Mouse (Mus musculus) left cerebral cortex, adult 9 months (tissue): ENCODE results near the gene Zic1.

ENCODE experiments used
- DNase-seq, 2 experiments: peaks; one replicate each; pipeline ENCODE4 v3.0.0; 2022; ENCODE audit warnings: low spot score in 2 of 2

The Zic1 gene

DNA sequence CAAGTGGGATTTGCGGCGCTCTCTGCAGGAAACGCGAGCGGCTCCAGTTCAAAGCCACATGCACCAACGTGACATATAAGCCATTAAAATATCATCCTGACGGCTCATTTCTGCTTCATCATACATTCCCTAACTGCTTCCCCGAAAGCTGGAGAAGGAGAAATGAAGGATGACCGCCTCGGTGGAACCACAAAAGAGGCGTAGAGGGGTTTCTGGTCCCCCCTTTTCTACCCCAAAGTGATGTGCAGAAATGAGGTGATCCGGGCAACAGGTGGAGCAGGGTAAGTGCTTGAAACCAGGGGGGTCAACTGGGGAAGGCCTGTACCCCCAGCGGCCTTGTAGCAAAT is 3.3 kb upstream of the Zic1 start:
- DNase-seq = no peak

- DNase-seq = no peak
Measured at GRCm38 (mm10) chr9:91368150-91368549, 2.5 kb upstream of the Zic1 start.

- DNase-seq = no peak
Measured at GRCm38 (mm10) chr9:91366999-91367811, 1.6 kb upstream of the Zic1 start.

DNA sequence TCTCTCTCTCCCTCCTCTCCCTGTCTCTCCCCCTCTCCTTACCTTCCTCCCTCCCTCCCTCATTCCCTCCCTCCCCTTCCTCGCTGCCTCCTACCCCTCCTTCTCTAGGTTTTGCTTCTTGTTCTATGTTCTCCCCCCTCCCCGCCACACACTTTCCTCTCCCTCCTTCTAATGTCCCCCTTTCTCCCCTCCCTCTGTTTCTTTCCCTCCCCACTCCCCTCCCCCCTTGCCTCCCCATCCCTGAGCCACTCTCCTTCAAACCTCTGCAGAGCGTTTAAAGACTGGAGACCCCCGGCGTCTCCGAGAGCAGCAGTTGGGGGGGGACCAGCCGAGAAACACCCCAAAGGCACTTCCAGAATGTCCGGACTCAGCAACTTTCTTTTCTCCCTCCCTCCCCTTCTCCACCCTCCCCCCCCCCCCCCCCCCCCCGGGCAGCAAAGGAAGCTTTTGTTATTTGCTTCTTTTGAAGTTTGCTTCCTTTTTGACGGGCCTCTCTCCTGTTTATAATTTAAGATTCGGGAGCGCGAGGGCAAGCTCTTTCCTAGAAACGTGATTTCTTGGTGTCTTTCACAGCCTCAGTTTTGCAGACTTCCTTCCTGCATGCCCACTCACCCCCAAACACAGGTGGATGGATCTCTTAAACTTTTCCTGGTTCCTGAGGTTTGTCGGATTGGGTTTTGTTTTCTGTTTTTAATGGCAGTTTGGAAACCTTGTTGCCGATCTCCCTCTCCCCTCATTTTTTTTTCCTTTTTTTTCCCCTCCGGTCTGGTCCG is 802 bp upstream of the Zic1 start:
- DNase-seq = no peak

DNA sequence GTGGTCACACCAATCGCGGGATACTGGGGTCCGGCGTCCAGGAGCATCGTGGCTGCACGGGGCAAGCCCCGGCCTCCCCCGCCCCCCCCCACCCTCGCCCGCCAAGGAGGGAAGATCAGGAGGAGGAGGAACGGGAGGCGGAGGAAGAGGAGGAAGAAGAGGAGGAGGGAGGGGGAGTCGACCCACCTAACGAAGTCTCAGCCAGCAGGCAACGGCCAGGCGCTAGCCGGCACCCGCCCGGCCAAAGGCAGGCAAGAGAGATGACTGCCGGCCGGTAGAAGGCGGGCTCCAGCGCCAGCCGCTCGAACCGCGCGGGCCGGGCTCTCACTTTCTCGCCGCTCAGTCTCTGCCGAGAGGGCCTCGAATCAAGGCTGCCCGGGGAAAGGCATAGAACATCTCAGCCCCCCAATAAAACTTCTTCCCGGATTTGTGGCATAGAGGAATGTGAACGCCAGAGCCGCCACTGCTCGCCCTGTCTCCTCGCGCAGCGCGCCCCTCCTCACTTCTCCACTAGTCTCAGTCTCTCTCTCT is 574 bp downstream of the Zic1 start:
- DNase-seq = no peak

GRCm38 (mm10) chr9:91364127-91364970 is 1.3 kb downstream of the Zic1 start:
- no peak for DNase-seq

DNA sequence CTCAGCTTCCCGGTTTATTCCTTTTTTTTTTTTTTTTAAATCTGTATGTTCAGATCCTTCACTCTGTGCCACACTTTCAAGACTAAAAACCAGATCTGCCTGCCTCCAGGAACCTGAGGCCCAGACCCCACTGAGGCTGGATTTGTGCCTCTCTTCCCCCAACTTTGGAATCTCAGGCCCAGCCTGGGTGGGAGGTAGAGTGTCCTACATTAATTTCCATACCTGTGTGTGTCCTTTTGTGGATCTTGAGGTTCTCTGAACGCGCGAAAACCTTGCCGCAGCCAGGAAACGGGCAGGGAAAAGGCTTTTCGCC is 1.8 kb downstream of the Zic1 start:
- no peak for DNase-seq

DNA sequence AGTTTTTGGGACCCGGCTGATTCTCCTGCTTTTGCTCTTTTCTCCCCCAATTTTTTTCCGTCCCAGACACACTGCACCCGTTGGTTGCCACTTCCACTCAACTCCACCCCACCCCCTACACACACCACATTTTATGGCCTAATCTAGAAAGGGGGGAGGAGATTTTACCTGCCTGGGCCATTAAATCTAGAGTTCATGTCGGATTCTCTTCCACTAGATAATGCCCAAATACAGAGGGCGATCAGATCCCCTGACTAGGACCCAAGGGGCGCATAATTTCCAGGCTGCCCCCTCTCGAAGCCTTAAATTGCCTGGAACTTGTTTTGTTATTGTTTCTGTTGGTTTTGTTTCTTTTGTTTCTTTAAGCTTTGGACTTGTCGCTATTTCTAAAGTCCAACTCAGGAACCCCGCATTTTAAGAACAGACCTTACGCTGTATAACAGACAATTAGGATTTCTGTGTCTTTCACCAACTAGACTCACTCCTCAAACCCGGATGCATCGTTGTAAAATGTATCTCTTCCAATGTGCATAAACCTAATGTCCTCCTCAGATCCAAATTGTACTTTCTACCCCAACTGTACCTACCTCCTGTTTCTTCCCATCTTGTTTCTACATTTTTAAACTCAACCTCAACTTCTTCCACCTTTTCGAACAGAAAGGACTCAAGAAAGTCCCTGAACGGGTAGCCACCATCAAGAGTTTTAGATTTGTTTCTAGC is 2.4 kb downstream of the Zic1 start:
- DNase-seq = no peak

GRCm38 (mm10) chr9:91361856-91362601 is 3.6 kb downstream of the Zic1 start, which contains the start of gene Zic4:
Gene Zic4 (plus strand): TSS chr9:91362413.
- DNase-seq = no peak

DNA sequence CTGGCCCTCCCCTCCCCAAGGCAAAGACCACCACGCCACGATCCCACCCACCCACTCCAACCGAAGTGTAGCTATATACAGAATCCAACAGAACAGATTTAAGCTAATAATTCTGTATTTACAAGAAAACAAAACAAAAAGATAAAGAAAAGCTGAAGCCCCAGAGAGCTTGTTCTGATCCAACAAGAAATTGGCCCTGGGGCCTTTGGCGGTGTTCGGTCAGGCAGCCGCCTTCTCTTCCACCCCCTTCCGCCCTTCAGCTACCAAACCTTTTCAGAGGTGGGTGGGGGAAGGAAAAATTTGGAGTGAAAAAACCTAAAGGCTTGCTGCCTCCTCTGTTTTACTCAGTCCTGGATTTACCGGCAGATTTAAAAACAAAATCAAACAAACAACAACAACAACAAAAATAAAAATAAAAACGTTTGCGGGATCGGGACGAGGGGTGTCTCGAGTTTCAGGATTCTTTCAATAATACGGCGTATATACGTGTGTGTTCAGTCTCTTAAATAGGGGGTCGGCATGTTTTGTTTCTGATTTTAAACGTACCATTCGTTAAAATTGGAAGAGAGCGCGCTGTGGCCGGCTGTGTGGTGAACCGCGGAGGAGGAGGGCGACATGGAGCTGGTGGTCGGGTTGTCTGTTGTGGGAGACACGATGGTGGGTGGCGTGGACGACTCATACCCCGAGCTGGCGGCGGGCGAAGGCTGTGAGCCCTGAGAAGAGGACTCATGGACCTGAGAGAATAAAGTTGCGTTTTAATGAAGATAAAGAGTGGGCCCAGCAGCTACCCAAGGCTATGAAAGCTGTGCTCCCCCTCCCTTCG is 4.4 kb downstream of the Zic1 start:
- no peak for DNase-seq

DNA sequence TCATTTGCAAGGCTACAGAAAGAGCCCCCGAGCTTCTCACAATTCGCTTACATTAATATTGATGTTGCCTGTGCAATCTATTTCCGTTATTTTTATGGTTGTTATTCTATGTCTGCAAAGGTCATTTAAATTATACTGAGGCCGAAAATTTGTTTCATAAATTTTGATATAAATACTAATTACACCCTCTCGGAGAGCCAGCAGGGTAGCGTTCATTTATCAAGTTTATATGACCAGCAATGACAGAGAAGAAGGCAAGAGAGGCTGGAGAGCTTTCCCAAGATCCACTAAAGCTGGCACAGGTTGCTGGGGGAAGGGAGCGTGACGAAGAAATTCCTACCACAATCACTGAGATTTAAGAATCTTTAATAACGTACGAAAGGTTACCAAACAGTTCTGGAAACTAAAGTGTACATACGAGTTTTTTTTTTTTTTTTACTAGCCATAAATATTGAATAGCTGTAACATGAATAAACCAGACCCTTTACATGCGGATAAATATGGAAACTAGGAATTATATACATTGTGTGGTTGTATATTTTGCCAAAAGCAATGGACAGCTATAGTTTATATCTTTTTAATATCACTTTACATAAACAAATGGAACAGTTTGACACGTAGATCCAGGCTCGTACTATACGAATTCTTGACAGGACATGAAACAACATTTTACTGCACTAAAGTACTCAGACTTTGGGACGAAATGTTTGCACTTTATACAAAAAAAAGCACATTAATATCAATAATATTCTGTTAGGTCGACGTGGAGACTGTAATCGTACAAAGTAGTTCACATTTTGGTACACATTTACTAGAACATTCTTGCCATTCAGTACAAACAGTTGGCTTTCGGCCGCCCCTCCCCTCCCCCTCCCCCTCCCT is 5.2 kb downstream of the Zic1 start:
- no peak for DNase-seq

DNA sequence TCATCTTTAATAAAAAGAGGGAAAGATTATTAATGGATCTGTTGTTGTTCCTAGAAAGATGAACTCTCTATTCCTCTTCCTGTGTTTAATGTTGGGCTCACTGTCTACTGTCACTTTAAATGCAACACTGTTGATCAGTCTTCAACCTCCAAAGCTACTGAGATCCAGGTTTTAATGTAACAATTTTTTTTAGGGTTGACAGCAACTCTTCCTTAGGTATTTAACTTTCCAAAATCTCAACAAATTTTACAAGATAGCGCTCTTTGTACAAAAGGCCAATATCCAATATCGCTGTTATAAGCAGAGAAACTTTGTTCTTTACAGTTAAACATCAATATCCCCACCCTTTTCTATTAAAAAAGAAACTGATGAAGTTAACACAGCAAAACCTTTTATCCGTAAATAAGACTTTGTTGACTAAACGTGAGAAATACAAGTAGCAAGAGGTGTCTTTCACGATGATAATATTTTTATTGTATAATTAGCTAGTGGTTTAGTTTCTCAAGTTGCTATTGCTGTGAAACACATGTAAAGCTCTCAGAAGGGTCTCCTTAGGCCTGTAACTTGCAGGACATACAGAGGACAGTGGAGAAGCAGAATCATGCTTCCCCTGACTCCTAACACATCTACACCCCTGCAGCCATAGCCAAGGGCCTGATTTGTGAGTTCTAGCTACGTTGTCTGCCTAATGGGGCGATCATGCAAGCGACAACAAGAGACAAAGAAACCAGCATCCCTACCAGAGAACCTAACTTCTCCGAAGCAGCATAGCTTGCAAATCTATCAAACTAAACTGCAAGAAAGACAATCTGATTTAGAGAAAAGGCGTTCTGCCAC is 6.5 kb downstream of the Zic1 start:
- DNase-seq = no peak

DNA sequence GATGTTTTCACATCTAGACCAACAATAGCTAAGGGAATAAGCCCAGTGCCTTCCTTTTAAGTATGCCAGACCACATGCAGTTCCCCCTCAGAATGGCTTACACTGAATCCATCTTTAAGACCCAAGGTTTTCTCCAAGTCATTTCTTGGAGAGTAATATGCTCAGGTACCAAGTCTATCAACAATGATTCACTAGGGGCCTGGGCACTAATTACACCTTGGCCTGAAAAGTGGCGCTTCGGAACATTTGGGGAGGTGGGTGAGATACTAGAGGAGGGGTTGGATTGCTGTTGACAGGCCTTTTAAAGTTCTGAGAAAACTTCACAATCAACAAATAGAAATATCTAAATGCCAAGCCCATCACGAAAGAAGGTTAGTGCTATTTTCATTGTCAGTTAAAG is 8.3 kb downstream of the Zic1 start:
- no peak for DNase-seq

- no peak for DNase-seq
Measured at GRCm38 (mm10) chr9:91356353-91356740, 9.3 kb downstream of the Zic1 start.

- no peak for DNase-seq
Measured at GRCm38 (mm10) chr9:91355629-91356352, 9.8 kb downstream of the Zic1 start.

GRCm38 (mm10) chr9:91355270-91355589 is 10.4 kb downstream of the Zic1 start:
- DNase-seq = no peak

DNA sequence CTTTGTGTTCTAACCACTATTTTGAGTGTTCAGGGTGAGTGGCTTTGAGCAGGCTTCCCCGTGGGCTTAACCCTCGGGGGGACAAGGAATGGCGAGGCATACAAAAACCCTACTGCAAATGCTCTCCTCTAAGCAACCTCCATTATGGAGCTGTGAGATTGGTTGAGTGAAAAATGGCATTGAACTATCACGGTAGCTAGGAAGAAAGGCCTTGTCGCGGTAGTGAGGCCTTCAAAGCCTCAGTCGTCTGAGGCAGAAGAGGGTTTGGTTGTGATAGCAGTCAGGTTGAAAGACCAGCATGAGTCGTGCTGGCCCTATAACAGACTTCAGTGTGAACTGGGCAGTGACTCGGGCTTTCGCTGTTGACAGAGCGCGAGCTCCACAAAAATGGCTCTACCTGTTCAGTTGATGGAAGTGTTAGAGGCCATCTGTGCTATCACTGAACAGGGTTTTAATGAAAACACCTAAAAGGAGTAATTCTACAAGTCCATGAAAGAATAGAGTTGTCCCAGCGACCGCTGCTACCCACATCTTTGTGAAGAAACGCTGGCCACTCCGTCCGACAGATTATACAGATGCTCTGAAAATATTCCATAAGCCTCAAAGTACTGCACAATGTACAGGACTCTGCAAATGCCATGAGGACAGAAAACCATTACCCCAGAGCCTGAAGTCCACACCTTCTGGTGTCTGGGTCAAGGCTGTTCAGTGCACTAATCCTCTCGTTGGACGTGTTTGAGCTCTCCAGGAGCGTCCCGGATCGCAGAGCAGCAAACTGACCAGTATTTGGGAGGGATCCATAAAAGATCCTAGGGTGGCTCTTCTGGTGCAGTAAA is 11.0 kb downstream of the Zic1 start:
- DNase-seq = no peak
